Mouse (Mus musculus) adrenal gland, postnatal 25 days (tissue): Measurements from ENCODE around the gene Ptprj. TPM values are rescaled to one million over a fixed set of nuclear protein-coding genes. Genes with fewer than 3 reads are reported as not detected.
A peak's percentile ranks its signal among the peaks of the same experiment; 100 is the strongest.

ENCODE experiments used
- DNase-seq: peaks from one replicate; pipeline ENCODE4 v3.0.0; 2021; ENCODE audit warnings: mixed read lengths
- long read RNA-seq: library from polyadenylated mRNA; stranded (forward); transcript quantifications from one replicate; pipeline ENCODE4 v2.0.0, GENCODE M21; 2021
- total RNA-seq: library from RNA; stranded (reverse); gene quantifications from 2 replicates; pipeline ENCODE4 v1.2.3, GENCODE M21; 2021

Ptprj gene
- 16.0 and 17.4 TPM in 2 replicates for total RNA-seq
- long read RNA-seq, partial matches to known transcripts, result 3 of 13 reads
- long read RNA-seq, other reads (novel, unspliced or antisense), result 10 of 13 reads

DNA sequence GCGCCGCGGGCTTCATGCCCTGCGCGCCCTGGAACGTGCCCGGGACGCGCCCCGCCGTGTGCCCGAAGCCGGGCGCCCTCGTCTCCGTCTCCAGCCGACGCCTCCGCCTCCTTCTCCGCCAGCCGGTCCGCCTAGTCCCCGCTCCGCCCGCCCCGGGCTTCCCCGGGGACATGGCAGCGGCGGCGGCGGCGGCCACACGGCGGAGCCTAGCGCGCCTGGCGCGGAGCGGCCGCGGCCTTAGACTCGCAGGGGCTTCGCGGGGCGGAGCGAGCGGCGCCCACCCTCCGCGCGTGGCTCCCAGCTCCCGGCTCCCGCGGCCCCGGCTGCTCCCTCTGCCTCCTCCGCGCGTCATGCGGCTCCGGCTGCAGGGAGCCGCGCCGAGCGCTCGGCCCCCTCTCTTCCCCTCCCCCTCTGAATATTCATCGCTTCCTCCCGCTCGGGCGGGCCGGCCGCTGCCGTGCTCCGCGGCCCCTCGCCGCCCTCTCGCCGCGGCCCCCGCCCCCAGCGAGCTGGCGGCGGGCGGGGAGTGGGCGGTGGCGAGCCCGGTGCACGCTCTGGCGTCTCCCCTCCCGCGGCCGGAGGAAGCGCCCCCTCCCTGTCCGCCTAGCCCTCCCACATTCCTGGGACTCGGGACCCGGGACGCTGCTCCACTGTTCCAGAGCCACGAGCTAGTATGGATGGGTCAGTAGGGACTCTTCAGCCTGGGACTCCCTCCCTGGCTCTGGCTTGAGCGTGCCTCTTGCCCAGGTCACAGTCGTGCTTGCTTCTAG, at the start of gene Ptprj:
Ptprj (minus strand) TSS at position 412 of the 770 bp plus-strand sequence.
- DNase-seq, result peak; percentile 75

GRCm38 (mm10) chr2:90629552-90629951, 49.1 kb upstream of the Ptprj start:
- DNase-seq, result no peak

GRCm38 (mm10) chr2:90628261-90628660, 47.8 kb upstream of the Ptprj start:
- DNase-seq, result no peak

DNA sequence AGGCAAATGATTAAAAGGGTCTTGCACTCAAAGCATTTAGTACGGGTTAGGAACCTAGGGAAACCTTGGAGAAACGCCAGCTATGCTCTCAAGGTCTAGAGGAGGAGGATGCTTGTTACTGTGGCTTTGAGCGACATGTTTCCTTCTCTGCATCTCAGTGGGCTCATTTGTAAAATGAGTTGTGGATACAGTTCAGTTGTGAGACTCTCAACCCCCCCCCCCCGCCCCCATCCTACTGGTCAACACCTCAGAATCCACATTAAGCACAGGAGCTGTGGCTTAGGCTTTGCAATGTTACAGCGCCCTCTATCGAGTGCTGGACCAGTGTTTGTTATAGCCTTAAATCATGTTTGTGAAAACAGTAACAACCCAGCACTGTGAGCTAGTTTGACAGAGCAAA, 44.5 kb upstream of the Ptprj start:
- DNase-seq, result peak; percentile 59

DNA sequence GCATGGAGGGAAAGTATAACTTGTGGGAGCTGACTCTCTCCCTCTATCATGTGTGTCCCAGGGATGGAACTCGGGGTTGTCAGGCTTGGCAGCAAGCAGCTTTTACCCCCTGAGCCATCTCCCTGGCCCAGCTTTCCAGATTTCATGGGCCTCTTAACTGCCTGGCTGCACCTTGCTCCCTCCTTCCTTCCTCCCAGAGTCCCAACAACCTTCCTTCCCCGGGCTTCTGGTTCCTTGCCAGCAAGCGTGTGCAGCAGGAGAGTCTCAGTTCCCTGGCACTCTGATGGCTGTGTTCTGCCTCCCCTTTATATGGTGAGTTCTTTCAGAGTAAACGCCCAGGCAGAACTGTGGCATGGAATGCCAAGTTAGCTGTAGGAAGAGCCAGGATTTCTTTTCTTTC, 43.9 kb upstream of the Ptprj start:
- peak; percentile 22 for DNase-seq

DNA sequence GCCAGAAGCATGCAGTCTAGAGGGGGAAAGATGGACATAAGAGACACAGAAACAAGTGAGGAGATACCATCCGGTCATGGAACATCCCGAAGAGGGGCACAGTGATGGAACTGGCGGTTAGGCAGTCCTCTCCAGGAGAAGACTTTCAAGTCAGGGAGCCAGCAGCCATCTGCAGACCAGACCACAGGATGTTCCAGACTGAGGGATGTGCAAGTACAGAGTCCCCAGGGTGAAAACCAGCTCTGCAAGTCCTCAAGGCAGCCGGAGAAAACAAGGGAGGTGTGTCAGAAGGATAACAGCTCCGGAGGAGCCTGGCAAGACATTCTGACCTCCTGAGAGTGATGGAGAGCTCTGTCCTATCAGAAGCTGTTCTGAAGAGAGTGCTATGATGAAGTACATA, 40.4 kb upstream of the Ptprj start:
- DNase-seq, result no peak

DNA sequence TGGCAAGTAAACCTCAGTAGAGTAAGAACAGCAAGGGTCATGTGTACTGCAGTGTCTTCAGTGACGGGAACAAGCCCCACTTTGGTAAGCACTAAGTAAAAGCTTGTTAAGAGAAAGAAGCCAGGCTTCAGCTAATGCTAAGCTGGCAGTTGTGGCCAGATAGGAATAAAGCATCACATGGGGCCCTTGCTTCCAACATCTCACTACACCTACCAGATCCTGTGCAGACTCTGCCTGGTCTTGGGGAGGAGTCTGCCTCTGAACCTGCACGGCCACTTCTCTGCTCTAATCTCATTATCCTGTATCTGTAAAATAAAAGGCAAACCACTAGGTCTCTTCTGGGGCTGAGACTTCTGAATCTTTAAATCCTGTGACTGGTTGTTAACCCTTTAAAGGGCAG, 39.2 kb upstream of the Ptprj start:
- no peak for DNase-seq

- no peak for DNase-seq
Observed at GRCm38 (mm10) chr2:90614651-90615171, 34.3 kb upstream of the Ptprj start.

DNA sequence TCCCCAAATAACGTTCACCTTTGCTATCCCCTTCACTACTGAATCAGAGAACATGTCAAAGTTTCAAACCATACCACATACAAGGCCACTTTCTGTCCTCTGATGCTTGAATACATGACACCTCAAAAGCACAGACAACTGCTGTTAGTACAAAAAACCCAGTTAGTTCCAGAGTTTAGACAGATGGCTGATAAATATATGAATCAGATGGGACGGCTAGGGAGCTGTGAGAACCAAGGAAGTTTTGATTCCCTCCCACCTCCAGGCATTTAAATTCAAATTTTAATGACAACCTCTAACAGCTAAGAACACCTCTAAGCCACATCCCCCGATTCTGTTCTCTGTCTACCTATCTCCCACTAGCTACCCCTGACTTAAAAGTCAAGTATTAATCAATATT, 33.1 kb upstream of the Ptprj start:
- DNase-seq, result no peak

- no peak for DNase-seq
Observed at GRCm38 (mm10) chr2:90613006-90613405, 32.6 kb upstream of the Ptprj start.

- peak; percentile 91 for DNase-seq
Observed at GRCm38 (mm10) chr2:90611959-90612571, 31.6 kb upstream of the Ptprj start.

DNA sequence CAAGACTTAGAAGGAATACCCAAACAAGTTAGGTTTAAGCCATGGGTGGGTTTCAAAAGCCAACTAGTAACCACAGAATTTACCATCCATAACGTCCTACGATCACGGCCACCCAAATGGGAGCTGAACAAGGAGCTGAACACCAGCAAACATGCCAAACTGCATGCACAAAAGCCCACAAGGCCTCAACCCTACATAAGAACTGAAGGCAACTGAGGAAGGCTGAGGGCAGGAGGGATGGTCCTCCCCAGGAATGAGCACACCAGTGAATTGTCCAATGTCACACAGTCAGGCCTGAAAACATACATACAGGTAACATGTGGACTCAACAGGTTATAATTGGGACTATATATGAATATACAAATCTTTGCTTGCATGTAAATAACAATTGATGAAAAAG, 20.6 kb upstream of the Ptprj start:
- no peak for DNase-seq

DNA sequence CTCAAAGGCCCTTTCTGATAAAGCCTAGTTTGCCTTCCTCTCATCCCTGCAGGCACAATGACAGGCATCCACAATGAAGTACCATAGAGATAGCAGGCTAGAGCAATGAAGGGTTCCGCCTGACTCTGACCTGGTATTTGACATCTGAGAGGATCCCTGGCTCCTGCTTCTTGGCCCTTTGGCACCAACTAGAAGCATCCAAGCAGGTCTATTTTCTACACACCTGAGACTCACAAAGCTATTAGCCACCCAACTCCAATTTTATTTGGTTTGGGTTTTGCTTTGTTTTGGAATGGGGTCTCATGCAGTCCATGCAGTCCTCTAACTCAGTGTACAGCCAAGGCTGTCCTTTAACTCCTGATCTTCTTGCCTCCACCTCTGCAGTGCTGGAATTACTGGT, 7.7 kb upstream of the Ptprj start:
- DNase-seq, result no peak

DNA sequence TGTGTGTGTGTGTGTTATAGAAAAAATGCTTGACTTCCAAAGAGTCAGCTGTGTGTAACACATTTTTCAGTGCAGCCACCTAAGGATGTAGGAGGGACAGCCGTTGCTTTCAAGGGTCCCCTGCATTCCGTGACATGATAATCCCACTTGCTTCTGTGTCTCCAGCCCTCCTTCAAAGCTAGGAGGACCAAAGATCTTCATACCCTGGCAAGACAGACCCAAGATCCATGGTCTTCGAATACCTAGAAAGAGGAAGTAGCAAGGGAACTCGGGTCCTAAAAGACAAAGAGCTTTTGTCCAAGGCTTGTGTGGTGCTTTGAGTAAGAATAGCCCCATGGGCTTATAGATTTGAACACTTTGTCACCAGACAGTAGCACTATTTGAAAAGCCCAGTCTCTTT, 4.1 kb upstream of the Ptprj start:
- no peak for DNase-seq

DNA sequence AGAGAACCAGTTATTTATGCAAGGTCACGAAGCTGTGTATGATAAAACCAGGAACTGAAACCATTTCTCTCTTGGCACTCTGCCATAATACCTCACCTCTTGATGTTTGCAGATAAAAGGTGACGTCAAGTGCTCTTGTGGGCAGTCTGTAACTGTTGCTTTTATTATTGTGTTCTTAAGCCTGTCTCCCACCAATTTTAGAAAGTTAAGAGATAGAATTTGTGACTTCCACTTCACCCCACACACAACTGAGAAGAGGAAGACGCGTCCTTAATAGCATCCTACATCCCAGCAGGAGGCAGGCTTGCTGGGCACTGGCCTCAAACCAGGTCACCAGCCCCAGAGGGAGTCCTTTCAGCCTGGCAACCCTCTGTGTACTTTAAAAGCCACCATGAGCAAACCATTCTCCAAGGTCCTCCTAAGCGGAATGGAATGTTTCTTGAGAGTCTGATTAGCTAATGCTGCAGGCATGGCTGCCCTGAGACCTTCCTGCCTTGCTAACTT, 3.2 kb upstream of the Ptprj start:
- no peak for DNase-seq

DNA sequence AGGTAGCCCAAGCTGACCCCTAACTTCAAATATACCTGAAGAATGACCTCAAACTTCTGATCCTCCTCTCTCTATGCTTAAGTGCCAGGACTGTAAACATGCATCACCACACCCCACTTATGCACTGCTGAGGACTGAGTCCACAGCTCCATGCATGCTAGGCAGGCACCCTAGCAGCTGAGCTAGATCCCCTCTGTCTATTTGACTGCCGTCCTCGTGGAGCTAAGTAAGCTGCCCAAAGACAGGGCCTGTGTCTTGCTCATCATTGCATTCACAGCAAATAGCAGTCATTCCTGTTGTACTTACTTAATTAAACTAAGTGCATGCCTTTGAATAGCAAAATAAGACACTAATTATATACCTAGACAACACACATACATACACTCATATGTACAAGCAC, 2.4 kb upstream of the Ptprj start:
- DNase-seq, result no peak

- DNase-seq, result no peak
Observed at GRCm38 (mm10) chr2:90582311-90582710, 1.9 kb upstream of the Ptprj start.

DNA sequence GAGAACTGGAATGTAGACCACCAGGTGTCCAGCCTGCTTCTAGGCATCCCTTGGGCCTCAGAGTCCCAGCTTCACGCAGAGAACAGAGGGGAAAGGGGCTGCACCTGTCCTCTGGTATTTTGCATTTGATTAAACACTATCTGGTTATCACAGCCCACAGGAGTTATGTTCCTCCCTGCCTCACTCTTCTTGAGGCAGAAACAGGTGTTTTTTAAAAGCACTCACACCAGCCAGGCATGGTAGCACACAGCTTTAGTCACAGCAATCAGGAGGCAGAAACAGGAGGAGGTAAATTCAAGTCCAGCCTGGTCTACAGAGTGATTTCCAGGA, 1.3 kb upstream of the Ptprj start:
- DNase-seq, result no peak

- DNase-seq, result no peak
Observed at GRCm38 (mm10) chr2:90581006-90581795, 754 bp upstream of the Ptprj start.

DNA sequence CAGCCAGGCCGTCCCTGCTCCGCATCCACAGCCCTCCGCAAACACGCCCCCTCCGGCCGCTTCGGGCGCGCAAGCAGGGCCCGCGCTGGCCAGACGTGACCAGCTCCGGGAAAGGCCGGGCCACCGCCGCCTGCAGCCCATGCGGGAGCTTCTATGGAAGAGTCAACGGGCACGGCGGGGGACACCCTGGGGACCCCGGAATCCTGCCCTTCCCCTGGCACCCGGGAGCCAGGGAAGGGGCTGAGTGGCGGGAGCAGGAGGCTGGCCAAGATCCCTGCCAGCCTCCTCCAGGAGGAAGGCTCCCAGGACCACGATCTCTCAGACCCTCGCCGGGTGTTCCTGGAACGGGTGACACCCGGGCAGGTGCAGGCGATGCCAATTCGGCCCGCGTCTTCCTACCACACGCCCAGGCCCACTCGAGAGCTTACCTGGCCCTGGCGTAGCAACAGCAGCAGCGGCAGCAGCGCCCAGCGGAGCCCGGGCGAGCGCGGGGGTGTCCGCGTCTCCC, 665 bp downstream of the Ptprj start:
- peak; percentile 64 for DNase-seq

- peak; percentile 20 for DNase-seq
Observed at GRCm38 (mm10) chr2:90579038-90579727, 1.3 kb downstream of the Ptprj start.
